Mouse (Mus musculus) heart, postnatal 0 days (tissue): Measurements from ENCODE around the gene Zscan5b. TPM values are rescaled to one million over a fixed set of nuclear protein-coding genes. Genes with fewer than 3 reads are reported as not detected.

ENCODE experiments used
- ATAC-seq: fragments of 200-750 bp; cut with Nextera tagmentation; 2 replicates; pipeline ENCODE4 v1.8.0; 2017; ENCODE audit warnings: low read depth, moderate number of reproducible peaks, moderate library complexity; ENCODE audit not compliant: insufficient read depth
- DNase-seq: peaks from one replicate; pipeline ENCODE4 v3.0.0-alpha.2; 2016; ENCODE audit warnings: low spot score
- H3K27ac ChIP-seq: fragments of 300-500 bp; sonication (generic); 2 replicates; pipeline ENCODE4 v1.5.1; 2014; ENCODE audit warnings: low read depth, mild to moderate bottlenecking
- H3K27me3 ChIP-seq: fragments of 300-500 bp; sonication (generic); 2 replicates; pipeline ENCODE4 v1.6.1; 2014; ENCODE audit warnings: low read length, mixed read lengths; ENCODE audit not compliant: control insufficient read depth, insufficient read depth
- H3K36me3 ChIP-seq: fragments of 300-500 bp; sonication (generic); replicated peaks from 2 replicates; pipeline ENCODE4 v1.6.1; 2014; ENCODE audit warnings: low read length, mixed read lengths; ENCODE audit not compliant: control insufficient read depth, insufficient read depth
- H3K4me1 ChIP-seq: fragments of 300-500 bp; sonication (generic); 2 replicates; pipeline ENCODE4 v1.6.1; 2014; ENCODE audit warnings: antibody characterized with exemption; ENCODE audit not compliant: control insufficient read depth, insufficient read depth
- H3K4me2 ChIP-seq: fragments of 300-500 bp; sonication (generic); 2 replicates; pipeline ENCODE4 v1.6.1; 2014; ENCODE audit warnings: low read depth, mild to moderate bottlenecking, low read length, moderate library complexity
- H3K4me3 ChIP-seq: fragments of 300-500 bp; sonication (generic); 2 replicates; pipeline ENCODE4 v1.5.1; 2014; ENCODE audit warnings: low read depth, low read length
- H3K9ac ChIP-seq: fragments of 300-500 bp; sonication (generic); replicated peaks from 2 replicates; pipeline ENCODE4 v1.6.1; 2014; ENCODE audit warnings: low read depth, low read length, mixed read lengths
- H3K9me3 ChIP-seq: fragments of 300-500 bp; sonication (generic); replicated peaks from 2 replicates; pipeline ENCODE4 v1.6.1; 2016; ENCODE audit warnings: low read length; ENCODE audit not compliant: control insufficient read depth
- CTCF ChIP-seq: IDR thresholded peaks from 2 replicates; pipeline ENCODE4 v1.5.1; 2016; ENCODE audit warnings: antibody characterized with exemption, control low read depth, low read depth
- EP300 ChIP-seq: IDR thresholded peaks from 2 replicates; pipeline ENCODE4 v1.6.1; 2016; ENCODE audit warnings: antibody characterized with exemption, low read depth
- WGBS: fragments of 180-500 bp; shearing (Covaris S2); extraction: QIAGEN DNeasy Blood & Tissue Kit; methylation state at CpG from one replicate; pipeline ENCODE4 v1.1.7; 2014; 5-methylcytosine and 5-hydroxymethylcytosine counted together
- polyA plus RNA-seq: library from polyadenylated mRNA; unstranded; fragments of >200 nt; fragmentation: Nextera tagmentation; extraction: Ambion mirVana; gene quantifications from 2 replicates; pipeline ENCODE4 v1.2.1, GENCODE M21; 2015
- total RNA-seq: library from RNA; depleted of rRNA; stranded (reverse); fragments of >200 nt; gene quantifications from 2 replicates; pipeline ENCODE4 v1.2.3, GENCODE M21; 2014; ENCODE audit warnings: low replicate concordance

The Zscan5b gene
- total and polyA plus RNA-seq, 2 experiments from 2014 or later, result not detected

DNA sequence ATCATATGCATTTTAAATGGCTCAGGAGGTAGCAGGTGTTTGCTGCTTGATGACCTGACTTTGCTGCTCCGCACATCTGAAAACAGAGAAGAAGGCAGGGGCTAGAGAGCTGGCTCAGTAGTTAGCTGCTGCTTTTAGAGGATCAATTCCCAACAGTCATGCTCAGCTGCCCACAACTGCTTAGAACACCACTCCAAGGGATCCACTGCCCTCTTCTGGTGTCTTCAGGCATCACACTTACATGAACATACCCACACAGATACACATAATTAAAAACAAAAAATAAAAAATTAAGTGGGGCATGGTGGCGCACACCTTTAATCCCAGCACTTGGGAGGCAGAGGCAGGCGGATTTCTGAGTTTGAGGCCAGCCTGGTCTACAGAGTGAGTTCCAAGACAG lies 40.0 kb downstream of the Zscan5b start:
- Histone ChIP-seq H3K4me3 (no peak overlapping the region), H3K4me2 (no peak overlapping the region), H3K9ac (no peak overlapping the region), H3K27me3 (no peaks in the 10 kb centered on the region), H3K36me3 (no peaks in the 10 kb centered on the region), H3K27ac (no peak overlapping the region), H3K4me1 (no peaks in the 10 kb centered on the region), H3K9me3 (no peaks in the 10 kb centered on the region)
- 62% methylated on average over 3 of the region's 3 CpGs for WGBS
- ATAC-seq, result no peak
- DNase-seq, result no peak
- no peak for TF ChIP-seq EP300
- no peak for TF ChIP-seq CTCF

- TF ChIP-seq EP300 (no peak), CTCF (no peak)
Observed at GRCm38 (mm10) chr7:6262984-6263383, 40.9 kb downstream of the Zscan5b start.

GRCm38 (mm10) chr7:6265695-6266094 lies 43.6 kb downstream of the Zscan5b start:
- H3K36me3 ChIP-seq, result no peaks in the 10 kb centered on the region
- no peak for ATAC-seq
- no peaks in the 10 kb centered on the region for H3K27me3 ChIP-seq
- H3K9ac ChIP-seq, result no peak overlapping the region
- no peaks in the 10 kb centered on the region for H3K9me3 ChIP-seq
- no peak overlapping the region for H3K27ac ChIP-seq
- no peak for DNase-seq
- no peak overlapping the region for H3K4me2 ChIP-seq
- TF ChIP-seq EP300 (no peak), CTCF (peak; percentile 33)
- no peak overlapping the region for H3K4me3 ChIP-seq
- no peaks in the 10 kb centered on the region for H3K4me1 ChIP-seq
- 58% methylated on average over 8 of the region's 8 CpGs for WGBS

More at GRCm38 (mm10) chr7:6262984-6263383, 40.9 kb downstream of the Zscan5b start:
- no peak overlapping the region for H3K4me2 ChIP-seq
- DNase-seq (no peak), ATAC-seq (no peak)
- H3K27me3 ChIP-seq, result no peaks in the 10 kb centered on the region
- H3K4me3 ChIP-seq, result no peak overlapping the region
- H3K36me3 ChIP-seq, result no peaks in the 10 kb centered on the region
- H3K4me1 ChIP-seq, result no peaks in the 10 kb centered on the region
- H3K27ac ChIP-seq, result no peak overlapping the region
- 65% methylated on average over 4 of the region's 4 CpGs for WGBS
- H3K9me3 ChIP-seq, result no peaks in the 10 kb centered on the region
- H3K9ac ChIP-seq, result no peak overlapping the region

GRCm38 (mm10) chr7:6277906-6278305 lies 55.8 kb downstream of the Zscan5b start:
- Histone ChIP-seq H3K9ac (no peak overlapping the region), H3K4me2 (no peak overlapping the region), H3K27me3 (no peaks in the 10 kb centered on the region), H3K9me3 (no peaks in the 10 kb centered on the region), H3K36me3 (no peaks in the 10 kb centered on the region), H3K4me1 (no peaks in the 10 kb centered on the region), H3K27ac (no peak overlapping the region), H3K4me3 (no peak overlapping the region)
- 28% methylated on average over 3 of the region's 3 CpGs for WGBS
- ATAC-seq (no peak), DNase-seq (no peak)
- TF ChIP-seq EP300 (no peak), CTCF (no peak)

- 0 out of 2 replicates have a peak overlapping the region, but pooled peaks have one; percentile 63 for H3K9ac ChIP-seq
- H3K4me3 ChIP-seq, result peak overlapping the region; percentile 61
- H3K27ac ChIP-seq, result peak overlapping the region; percentile 82
- peaks cover 10% of the 10 kb centered on the region; the same call in 1 of the 2 replicates for H3K4me1 ChIP-seq
- WGBS, result 0% methylated on average over 1 of the region's 1 CpGs
- no peaks in the 10 kb centered on the region for H3K27me3 ChIP-seq
- peak overlapping the region; percentile 70 for H3K4me2 ChIP-seq
- no peak for TF ChIP-seq EP300
- peak; percentile 84 for TF ChIP-seq CTCF
- ATAC-seq, result no peak
- H3K36me3 ChIP-seq, result no peaks in the 10 kb centered on the region
- no peaks in the 10 kb centered on the region for H3K9me3 ChIP-seq
- peak; percentile 74 for DNase-seq
Observed at GRCm38 (mm10) chr7:6282749-6283148, 60.7 kb downstream of the Zscan5b start.

- Histone ChIP-seq H3K4me3 (peak overlapping the region; percentile 61), H3K9ac (peak overlapping the region; percentile 63), H3K9me3 (no peaks in the 10 kb centered on the region), H3K4me2 (peak overlapping the region; percentile 70), H3K27me3 (no peaks in the 10 kb centered on the region), H3K36me3 (no peaks in the 10 kb centered on the region), H3K27ac (peak overlapping the region; percentile 82), H3K4me1 (peaks cover 10% of the 10 kb centered on the region; the same call in 1 of the 2 replicates)
- ATAC-seq (peak; percentile 52), DNase-seq (peak; percentile 89)
- peak; percentile 39 for TF ChIP-seq CTCF
- TF ChIP-seq EP300, result no peak
- WGBS, result 1% methylated on average over 23 of the region's 23 CpGs
Observed at GRCm38 (mm10) chr7:6283451-6284075, 61.5 kb downstream of the Zscan5b start.
